Mouse (Mus musculus) spleen, postnatal 36 days (tissue): ENCODE measurements around the gene Nkapd1.

Experiments used
- DNase-seq, 2 experiments: peaks; one replicate each; pipeline ENCODE4 v3.0.0; 2022; ENCODE audit warnings: low spot score in 2 of 2, mixed read lengths in 1 of 2

Nkapd1 gene

GRCm38 (mm10) chr9:50602055-50602845, 15.0 kb downstream of the Nkapd1 start:
- no peak for DNase-seq

- DNase-seq = no peak
These were observed 15.7 kb downstream of the Nkapd1 start for GRCm38 (mm10) chr9:50601536-50601935.

- no peak for DNase-seq
These were observed 20.3 kb downstream of the Nkapd1 start for GRCm38 (mm10) chr9:50596973-50597372.

GRCm38 (mm10) chr9:50594794-50595417, 22.4 kb downstream of the Nkapd1 start:
- no peak for DNase-seq

GRCm38 (mm10) chr9:50593544-50593943, 23.7 kb downstream of the Nkapd1 start:
- DNase-seq = peak; percentile 24 to 50

GRCm38 (mm10) chr9:50592955-50593354, 24.3 kb downstream of the Nkapd1 start:
- no peak for DNase-seq

GRCm38 (mm10) chr9:50590856-50591518, 26.3 kb downstream of the Nkapd1 start:
- DNase-seq = peak; percentile 11 to 36

- no peak for DNase-seq
These were observed 30.3 kb downstream of the Nkapd1 start for GRCm38 (mm10) chr9:50586955-50587354.

- DNase-seq = no peak
These were observed 32.0 kb downstream of the Nkapd1 start for GRCm38 (mm10) chr9:50585145-50585818.

GRCm38 (mm10) chr9:50580370-50580769, 36.9 kb downstream of the Nkapd1 start:
- DNase-seq = no peak

- no peak for DNase-seq
These were observed 47.4 kb downstream of the Nkapd1 start for GRCm38 (mm10) chr9:50569599-50570525.

GRCm38 (mm10) chr9:50567881-50568280, 49.4 kb downstream of the Nkapd1 start:
- no peak for DNase-seq

- DNase-seq = no peak
These were observed 49.9 kb downstream of the Nkapd1 start for GRCm38 (mm10) chr9:50567372-50567771.

- DNase-seq = no peak
These were observed 51.3 kb downstream of the Nkapd1 start for GRCm38 (mm10) chr9:50565940-50566339.

- no peak for DNase-seq
These were observed 52.1 kb downstream of the Nkapd1 start for GRCm38 (mm10) chr9:50565173-50565572.

GRCm38 (mm10) chr9:50561918-50562360, 55.3 kb downstream of the Nkapd1 start:
- no peak for DNase-seq

- DNase-seq = no peak
These were observed 55.9 kb downstream of the Nkapd1 start, which contains the start of gene Tex12 for GRCm38 (mm10) chr9:50561145-50561917. TSS of gene Tex12 (minus strand) at chr9:50561325.
